Mouse (Mus musculus) heart, embryonic 14.5 days (tissue): ENCODE data around the gene Clmp. TPM values are rescaled to one million over a fixed set of nuclear protein-coding genes. Genes with fewer than 3 reads are reported as not detected.

Source experiments
- ATAC-seq: fragments of 200-750 bp; cut with Nextera tagmentation; 2 replicates; pipeline ENCODE4 v1.8.0; 2017; ENCODE audit warnings: low read depth, moderate TSS enrichment; ENCODE audit not compliant: insufficient number of reproducible peaks, insufficient read depth, low FRiP score
- H3K27ac ChIP-seq, 2 experiments: fragments of 200-500 bp in 1 of 2; fragments of 300-500 bp in 1 of 2; sonication (generic) in 1 of 2; replicated peaks in 1 of 2; 2 replicates each; pipeline ENCODE4 v1.5.1; 2012 to 2014; ENCODE audit warnings: low read depth in 2 of 2, low read length in 2 of 2, control low read depth in 1 of 2, mild to moderate bottlenecking in 1 of 2, mixed read lengths in 1 of 2; ENCODE audit not compliant: control insufficient read depth in 1 of 2, insufficient read depth in 1 of 2
- H3K27me3 ChIP-seq: fragments of 300-500 bp; sonication (generic); 2 replicates; pipeline ENCODE4 v1.6.1; 2014; ENCODE audit warnings: mild to moderate bottlenecking, low read length, control low read depth; ENCODE audit not compliant: control insufficient read depth, insufficient read depth
- H3K36me3 ChIP-seq: fragments of 300-500 bp; sonication (generic); 2 replicates; pipeline ENCODE4 v1.6.1; 2014; ENCODE audit warnings: mild to moderate bottlenecking, control low read depth, low read length, mixed read lengths; ENCODE audit not compliant: control insufficient read depth, insufficient read depth
- H3K4me1 ChIP-seq, 2 experiments: fragments of 200-500 bp in 1 of 2; fragments of 300-500 bp in 1 of 2; sonication (generic) in 1 of 2; 2 replicates each; pipeline ENCODE4 v1.6.1; 2012 to 2014; ENCODE audit warnings: low read length in 2 of 2, control low read depth in 1 of 2, mixed read lengths in 1 of 2; ENCODE audit not compliant: control insufficient read depth in 2 of 2, insufficient read depth in 2 of 2
- H3K4me2 ChIP-seq: fragments of 300-500 bp; sonication (generic); 2 replicates; pipeline ENCODE4 v1.6.1; 2014; ENCODE audit warnings: mild to moderate bottlenecking, low read length
- H3K4me3 ChIP-seq, 2 experiments: fragments of 200-500 bp in 1 of 2; fragments of 300-500 bp in 1 of 2; sonication (generic) in 1 of 2; 2 replicates each; pipeline ENCODE4 v1.5.1; 2012 to 2014; ENCODE audit warnings: low read length in 2 of 2, mild to moderate bottlenecking in 2 of 2, control low read depth in 1 of 2, low read depth in 1 of 2, moderate library complexity in 1 of 2; ENCODE audit not compliant: control insufficient read depth in 1 of 2, insufficient read depth in 1 of 2
- H3K9ac ChIP-seq: fragments of 300-500 bp; sonication (generic); 2 replicates; pipeline ENCODE4 v1.6.1; 2014; ENCODE audit warnings: mild to moderate bottlenecking, low read length
- H3K9me3 ChIP-seq: fragments of 300-500 bp; sonication (generic); 2 replicates; pipeline ENCODE4 v1.6.1; 2016; ENCODE audit warnings: low read length, control low read depth; ENCODE audit not compliant: control insufficient read depth
- WGBS: fragments of 180-500 bp; shearing (Covaris S2); extraction: QIAGEN DNeasy Blood & Tissue Kit; methylation state at CpG from one replicate; pipeline ENCODE4 v1.1.7; 2014; 5-methylcytosine and 5-hydroxymethylcytosine counted together
- polyA plus RNA-seq: library from polyadenylated mRNA; unstranded; fragments of >200 nt; fragmentation: Nextera tagmentation; extraction: Ambion mirVana; gene quantifications from 2 replicates; pipeline ENCODE4 v1.2.1, GENCODE M21; 2014

Gene Clmp
- polyA plus RNA-seq, 1 experiment from 2014 or later = 13.4 TPM

DNA sequence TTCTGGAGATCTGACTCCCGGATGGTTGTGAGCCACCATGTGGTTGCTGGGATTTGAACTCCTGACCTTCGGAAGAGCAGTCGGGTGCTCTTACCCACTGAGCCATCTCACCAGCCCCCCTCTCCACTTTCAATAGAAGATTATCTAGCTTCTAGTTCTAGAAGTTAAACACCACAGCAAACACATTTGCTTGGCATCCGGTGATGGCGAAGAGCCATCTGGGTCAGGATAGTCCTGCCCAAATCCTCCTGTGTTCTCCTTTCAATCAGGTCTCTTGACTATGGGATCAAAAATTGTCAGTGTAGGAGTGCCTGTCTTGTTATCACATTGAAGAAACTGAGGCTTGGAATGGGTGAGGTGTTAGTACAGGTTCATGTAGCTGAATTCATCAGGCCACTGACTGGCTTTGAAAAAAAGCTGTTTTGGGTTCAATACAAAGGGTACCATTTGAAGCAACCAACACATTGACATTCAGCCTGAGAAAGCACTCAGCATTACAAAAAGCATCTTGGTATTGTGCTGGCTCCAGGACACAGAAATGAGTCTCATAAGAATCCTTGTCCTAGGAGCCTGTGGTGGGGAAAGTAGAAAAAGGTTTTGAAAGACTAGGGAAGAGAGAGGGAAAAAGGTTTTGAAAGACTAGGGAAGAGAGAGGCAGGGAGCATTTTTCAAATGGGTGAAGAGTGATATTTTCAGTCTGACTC is 131.7 kb downstream of the Clmp start:
- Histone ChIP-seq H3K9me3 (no peaks in the 10 kb centered on the region), H3K4me2 (no peak overlapping the region), H3K9ac (no peak overlapping the region), H3K4me3 (no peak overlapping the region), H3K36me3 (no peaks in the 10 kb centered on the region), H3K27ac (no peak overlapping the region), H3K27me3 (no peaks in the 10 kb centered on the region), H3K4me1 (peaks cover 0 to 12% of the 10 kb centered on the region in 2 experiments; a peak in 2 of 4 replicates)
- 82% methylated on average over 5 of the region's 5 CpGs for WGBS
- no peak for ATAC-seq

DNA sequence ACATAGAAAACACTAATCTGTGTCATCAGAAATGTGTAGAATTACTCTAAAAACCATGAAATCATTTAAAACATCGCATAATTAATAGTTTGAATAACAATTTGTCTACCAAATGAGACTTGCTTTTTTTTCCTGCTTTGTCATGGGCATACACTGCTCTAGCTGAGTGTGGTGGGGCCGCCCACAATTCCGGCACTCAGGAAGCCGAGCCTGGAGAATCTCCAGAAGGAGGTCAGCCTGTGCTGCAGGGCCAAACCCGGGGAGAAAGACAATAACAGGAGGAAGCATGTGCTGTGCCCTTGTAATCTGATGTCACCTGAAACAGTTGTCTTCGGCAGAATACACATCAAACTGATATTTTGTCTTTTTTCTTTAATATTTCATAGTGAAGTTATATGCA is 139.8 kb downstream of the Clmp start:
- Histone ChIP-seq H3K36me3 (no peaks in the 10 kb centered on the region), H3K4me1 (peaks cover 0 to 12% of the 10 kb centered on the region in 2 experiments; a peak in 2 of 4 replicates), H3K27ac (no peak overlapping the region), H3K27me3 (no peaks in the 10 kb centered on the region), H3K4me2 (no peak overlapping the region), H3K9me3 (no peaks in the 10 kb centered on the region), H3K4me3 (no peak overlapping the region), H3K9ac (no peak overlapping the region)
- ATAC-seq = no peak
- WGBS = 33% methylated on average over 6 of the region's 6 CpGs

DNA sequence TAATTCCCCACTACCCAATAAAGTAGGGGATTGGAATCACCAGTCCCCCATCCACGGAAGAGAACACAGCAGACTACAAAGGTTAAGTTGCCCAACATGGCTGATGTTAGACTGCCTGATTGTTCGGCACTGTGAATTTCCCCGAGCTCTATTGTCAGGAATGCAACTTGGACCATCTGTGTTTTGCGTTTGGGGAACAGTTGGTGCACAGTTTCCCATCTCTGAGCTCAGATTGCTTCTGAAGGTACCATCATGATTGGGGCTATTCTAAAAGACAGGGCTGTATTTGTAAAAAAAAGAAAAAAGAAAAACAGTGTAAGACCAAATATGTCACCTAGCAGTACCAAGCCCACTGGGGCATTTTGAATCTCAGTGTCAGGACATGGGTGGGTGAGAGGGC is 141.6 kb downstream of the Clmp start:
- Histone ChIP-seq H3K36me3 (no peaks in the 10 kb centered on the region), H3K27me3 (no peaks in the 10 kb centered on the region), H3K9me3 (no peaks in the 10 kb centered on the region), H3K4me3 (no peak overlapping the region), H3K4me2 (no peak overlapping the region), H3K9ac (no peak overlapping the region), H3K27ac (no peak overlapping the region), H3K4me1 (no peaks in the 10 kb centered on the region; a peak in 1 of 4 replicates)
- WGBS = 82% methylated on average over 4 of the region's 4 CpGs
- no peak for ATAC-seq

- WGBS = 7% methylated on average over 12 of the region's 12 CpGs
- Histone ChIP-seq H3K27me3 (no peaks in the 10 kb centered on the region), H3K9me3 (no peaks in the 10 kb centered on the region), H3K9ac (no peak overlapping the region), H3K4me1 (no peaks in the 10 kb centered on the region), H3K27ac (no peak overlapping the region), H3K4me3 (no peak overlapping the region), H3K4me2 (no peak overlapping the region), H3K36me3 (no peaks in the 10 kb centered on the region)
- ATAC-seq = no peak
Observed at GRCm38 (mm10) chr9:40834569-40834968, 148.8 kb downstream of the Clmp start.

Other genes starting within 250 kb of the Clmp start
- 6.1 and 6.5 TPM in 2 replicates for gene Gramd1b, start 154.6 kb upstream of the Clmp start, polyA plus RNA-seq
- gene Gm21915, start 15.3 kb upstream of the Clmp start, polyA plus RNA-seq = not detected in 2 replicates
- gene Hspa8, start 115.0 kb downstream of the Clmp start, polyA plus RNA-seq = 1,682 and 1,761 TPM in 2 replicates
- not detected in 2 replicates for gene Bsx, start 188.2 kb downstream of the Clmp start, polyA plus RNA-seq